Mouse (Mus musculus): Measurements from ENCODE around the gene Gstt2. TPM values are rescaled to one million over a fixed set of nuclear protein-coding genes. Genes with fewer than 3 reads are reported as not detected.

The Gstt2 gene
- polyA plus RNA-seq, 1 experiment: 1.4 TPM

DNA sequence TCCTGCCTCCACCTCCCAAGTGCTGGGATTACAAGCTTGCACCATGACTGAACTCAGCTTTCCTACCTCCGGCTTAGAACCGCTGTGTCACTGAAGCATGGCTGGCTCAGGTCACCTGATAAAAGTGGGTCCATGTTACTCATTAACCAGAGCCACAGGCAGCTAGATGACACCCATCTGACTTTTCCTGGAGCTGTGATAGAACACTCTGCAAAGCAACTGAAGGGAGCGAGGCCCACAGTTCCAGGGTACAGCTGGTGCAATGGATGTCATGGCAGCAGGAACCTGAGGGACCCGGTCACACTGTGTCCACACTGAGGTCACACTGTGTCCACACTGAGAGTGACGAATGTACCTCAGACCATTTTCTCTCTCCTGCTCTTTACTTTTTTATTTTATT lies 47.4 kb downstream of the Gstt2 start:
- TF ChIP-seq E2F4 (IDR thresholded peaks at IDR 0.05; ENCODE audit: insufficient read depth) (no peak), POLR2AphosphoS2 (IDR thresholded peaks at IDR 0.05; ENCODE audit: insufficient read length, low read depth) (no peak), MAX (IDR thresholded peaks at IDR 0.05; ENCODE audit: low read depth) (no peak), TCF12 (IDR thresholded peaks at IDR 0.05; ENCODE audit: insufficient read depth, poor library complexity, severe bottlenecking) (no peak), MYOG (IDR thresholded peaks at IDR 0.05; ENCODE audit: control insufficient read depth in 1 of 3, insufficient read depth in 1 of 3, insufficient read length in 2 of 3, low read depth in 2 of 3) (no peak), POLR2A (IDR thresholded peaks at IDR 0.05; ENCODE audit: insufficient read length, low read depth) (no peak), CEBPB (IDR thresholded peaks at IDR 0.05; ENCODE audit: insufficient read depth, poor library complexity, severe bottlenecking) (no peak), SRF (IDR thresholded peaks at IDR 0.05; ENCODE audit: control insufficient read depth, insufficient read length, low read depth) (no peak), MYOD1 (IDR thresholded peaks at IDR 0.05; ENCODE audit: control insufficient read depth in 1 of 3, insufficient read length in 2 of 3, low read depth in 2 of 3) (no peak), REST (IDR thresholded peaks at IDR 0.05; ENCODE audit: insufficient read depth, insufficient read length) (no peak), USF1 (IDR thresholded peaks at IDR 0.05; ENCODE audit: low read depth) (no peak), TCF3 (IDR thresholded peaks at IDR 0.05; ENCODE audit: insufficient read length, low read depth) (no peak)
- no peak overlapping the region for H3K4me3 ChIP-seq
- no peaks in the 10 kb centered on the region for H3K36me3 ChIP-seq (ENCODE audit: control insufficient read depth, insufficient read depth)
- no peaks in the 10 kb centered on the region for H3K79me2 ChIP-seq (ENCODE audit: control insufficient read depth, insufficient read depth)
- no peak overlapping the region for H3K4me2 ChIP-seq (ENCODE audit: low read depth)
- no peak overlapping the region for H3ac ChIP-seq (ENCODE audit: control insufficient read depth, insufficient read length)
- peaks cover 3% of the 10 kb centered on the region for H3K27me3 ChIP-seq (ENCODE audit: control insufficient read depth, insufficient read depth, insufficient read length)

DNA sequence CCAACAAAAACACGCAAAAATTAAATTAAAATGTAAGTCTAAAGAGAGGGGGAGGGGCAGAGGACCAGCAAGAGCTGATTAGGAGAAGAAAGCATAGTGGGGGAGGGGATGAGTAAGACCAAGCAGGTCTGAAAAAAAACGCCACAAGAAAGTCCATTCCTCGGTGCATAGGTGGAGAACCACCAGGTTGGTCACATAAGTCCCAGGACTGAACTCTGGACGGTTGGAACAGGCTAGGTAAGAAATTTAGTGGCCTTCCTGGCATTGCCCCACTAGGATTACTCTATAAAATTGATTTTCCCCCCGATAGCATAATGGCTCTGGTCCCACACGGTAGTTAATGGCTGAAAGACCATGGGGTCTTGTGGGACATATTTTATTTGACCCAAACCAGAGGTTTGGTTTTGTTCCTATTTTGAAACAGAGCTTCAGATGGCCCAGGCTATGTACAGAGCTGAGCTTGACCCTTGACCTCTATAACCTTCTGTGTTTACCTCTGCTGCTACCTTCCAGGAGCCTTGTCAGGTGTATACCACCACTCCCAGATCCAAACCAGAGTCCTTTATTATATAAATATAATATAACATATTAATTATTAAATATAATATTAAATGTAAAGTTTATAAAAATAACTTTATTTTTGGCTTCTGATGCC lies 48.0 kb downstream of the Gstt2 start:
- no peak overlapping the region for H3K4me2 ChIP-seq (ENCODE audit: low read depth)
- no peak overlapping the region for H3ac ChIP-seq (ENCODE audit: control insufficient read depth, insufficient read length)
- TF ChIP-seq TCF12 (IDR thresholded peaks at IDR 0.05; ENCODE audit: insufficient read depth, poor library complexity, severe bottlenecking) (no peak), POLR2A (IDR thresholded peaks at IDR 0.05; ENCODE audit: insufficient read length, low read depth) (no peak)

DNA sequence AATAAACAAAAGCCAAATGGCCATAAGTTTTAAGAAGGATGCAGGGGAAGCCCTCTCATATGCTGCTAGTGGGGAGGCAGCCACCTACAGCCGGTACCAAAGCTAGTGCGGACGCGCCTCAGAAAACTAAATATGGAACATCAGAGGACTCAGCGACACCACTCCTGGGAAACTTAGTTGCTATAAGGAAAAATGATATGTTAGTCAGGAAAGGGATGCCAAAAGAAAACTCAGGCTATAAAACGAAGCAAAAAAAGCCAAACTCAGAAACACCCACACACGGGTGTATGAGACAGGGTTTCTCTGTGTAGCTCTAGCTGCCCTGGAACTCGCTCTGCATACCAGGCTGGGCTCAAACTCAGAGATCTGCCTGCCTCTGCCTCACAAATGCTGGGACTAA lies 48.9 kb downstream of the Gstt2 start:
- H3K27me3 ChIP-seq (ENCODE audit: control insufficient read depth, insufficient read depth, insufficient read length): peaks cover 11% of the 10 kb centered on the region
- no peak overlapping the region for H3K4me3 ChIP-seq
- no peak for TF ChIP-seq SRF (IDR thresholded peaks at IDR 0.05; ENCODE audit: control insufficient read depth, insufficient read length, low read depth)
- no peak for TF ChIP-seq CEBPB (IDR thresholded peaks at IDR 0.05; ENCODE audit: insufficient read depth, poor library complexity, severe bottlenecking)
- no peak for TF ChIP-seq TCF3 (IDR thresholded peaks at IDR 0.05; ENCODE audit: insufficient read length, low read depth)
- TF ChIP-seq TCF12 (IDR thresholded peaks at IDR 0.05; ENCODE audit: insufficient read depth, poor library complexity, severe bottlenecking): no peak
- no peak for TF ChIP-seq USF1 (IDR thresholded peaks at IDR 0.05; ENCODE audit: low read depth)
- TF ChIP-seq MYOD1 (IDR thresholded peaks at IDR 0.05; ENCODE audit: control insufficient read depth in 1 of 3, insufficient read length in 2 of 3, low read depth in 2 of 3): no peak
- no peak for TF ChIP-seq MYOG (IDR thresholded peaks at IDR 0.05; ENCODE audit: control insufficient read depth in 1 of 3, insufficient read depth in 1 of 3, insufficient read length in 2 of 3, low read depth in 2 of 3)
- no peak for TF ChIP-seq POLR2A (IDR thresholded peaks at IDR 0.05; ENCODE audit: insufficient read length, low read depth)
- TF ChIP-seq MAX (IDR thresholded peaks at IDR 0.05; ENCODE audit: low read depth): no peak
- no peak for TF ChIP-seq POLR2AphosphoS2 (IDR thresholded peaks at IDR 0.05; ENCODE audit: insufficient read length, low read depth)
- H3ac ChIP-seq (ENCODE audit: control insufficient read depth, insufficient read length): no peak overlapping the region
- no peaks in the 10 kb centered on the region for H3K36me3 ChIP-seq (ENCODE audit: control insufficient read depth, insufficient read depth)
- no peaks in the 10 kb centered on the region for H3K79me2 ChIP-seq (ENCODE audit: control insufficient read depth, insufficient read depth)
- no peak overlapping the region for H3K4me2 ChIP-seq (ENCODE audit: low read depth)

More for the DNA sequence above, 48.0 kb downstream of the Gstt2 start:
- Histone ChIP-seq H3K79me2 (ENCODE audit: control insufficient read depth, insufficient read depth) (no peaks in the 10 kb centered on the region), H3K4me3 (no peak overlapping the region), H3K27me3 (ENCODE audit: control insufficient read depth, insufficient read depth, insufficient read length) (peaks cover 5% of the 10 kb centered on the region), H3K36me3 (ENCODE audit: control insufficient read depth, insufficient read depth) (no peaks in the 10 kb centered on the region)

DNA sequence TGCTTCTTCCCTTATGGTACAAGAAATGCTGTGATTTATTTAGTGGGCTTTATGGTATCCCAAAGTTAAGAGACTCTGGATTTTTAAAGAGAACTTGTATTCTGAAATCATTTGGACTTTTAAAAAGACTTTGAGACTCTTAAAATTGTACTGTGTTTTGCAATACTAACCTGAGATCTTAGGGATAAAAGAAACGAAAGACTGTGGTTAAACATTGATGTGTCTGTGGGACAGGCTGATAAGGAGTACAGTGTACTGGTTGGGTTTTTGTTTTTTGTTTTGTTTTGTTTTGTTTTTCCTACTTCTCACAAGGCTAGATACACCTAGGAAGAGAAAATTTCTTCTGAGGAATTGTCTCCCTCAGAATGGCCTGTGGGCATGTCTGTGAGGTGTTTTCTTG lies 51.8 kb downstream of the Gstt2 start:
- Histone ChIP-seq H3K79me2 (ENCODE audit: control insufficient read depth, insufficient read depth) (no peaks in the 10 kb centered on the region), H3K4me2 (ENCODE audit: low read depth) (no peak overlapping the region), H3K4me3 (no peak overlapping the region), H3K27me3 (ENCODE audit: control insufficient read depth, insufficient read depth, insufficient read length) (peaks cover 20% of the 10 kb centered on the region), H3ac (ENCODE audit: control insufficient read depth, insufficient read length) (no peak overlapping the region), H3K36me3 (ENCODE audit: control insufficient read depth, insufficient read depth) (no peaks in the 10 kb centered on the region)
- no peak for TF ChIP-seq E2F4 (IDR thresholded peaks at IDR 0.05; ENCODE audit: insufficient read depth)
- no peak for TF ChIP-seq MAX (IDR thresholded peaks at IDR 0.05; ENCODE audit: low read depth)
- no peak for TF ChIP-seq POLR2AphosphoS2 (IDR thresholded peaks at IDR 0.05; ENCODE audit: insufficient read length, low read depth)
- no peak for TF ChIP-seq TCF12 (IDR thresholded peaks at IDR 0.05; ENCODE audit: insufficient read depth, poor library complexity, severe bottlenecking)
- TF ChIP-seq USF1 (IDR thresholded peaks at IDR 0.05; ENCODE audit: low read depth): no peak
- no peak for TF ChIP-seq TCF3 (IDR thresholded peaks at IDR 0.05; ENCODE audit: insufficient read length, low read depth)
- TF ChIP-seq MYOG (IDR thresholded peaks at IDR 0.05; ENCODE audit: control insufficient read depth in 1 of 3, insufficient read depth in 1 of 3, insufficient read length in 2 of 3, low read depth in 2 of 3): no peak
- no peak for TF ChIP-seq MYOD1 (IDR thresholded peaks at IDR 0.05; ENCODE audit: control insufficient read depth in 1 of 3, insufficient read length in 2 of 3, low read depth in 2 of 3)
- TF ChIP-seq POLR2A (IDR thresholded peaks at IDR 0.05; ENCODE audit: insufficient read length, low read depth): no peak
- TF ChIP-seq CEBPB (IDR thresholded peaks at IDR 0.05; ENCODE audit: insufficient read depth, poor library complexity, severe bottlenecking): no peak
- no peak for TF ChIP-seq REST (IDR thresholded peaks at IDR 0.05; ENCODE audit: insufficient read depth, insufficient read length)
- no peak for TF ChIP-seq SRF (IDR thresholded peaks at IDR 0.05; ENCODE audit: control insufficient read depth, insufficient read length, low read depth)

Other genes with a start within 250 kb of the Gstt2 start
- 0.22 TPM for gene Ggt5, start 248.1 kb downstream of the Gstt2 start, polyA plus RNA-seq (2012; fragmentation: generic; extraction: Trizol)
- 0.12 TPM for gene Susd2, start 193.4 kb downstream of the Gstt2 start, polyA plus RNA-seq (2012; fragmentation: generic; extraction: Trizol)
- gene Cabin1, start 73.1 kb downstream of the Gstt2 start, polyA plus RNA-seq (2012; fragmentation: generic; extraction: Trizol): 24.0 TPM
- gene Ddt, start 64.0 kb downstream of the Gstt2 start, polyA plus RNA-seq (2012; fragmentation: generic; extraction: Trizol): 64.2 TPM
- gene Gm20441, start 56.5 kb downstream of the Gstt2 start, polyA plus RNA-seq (2012; fragmentation: generic; extraction: Trizol): not detected
- gene Gstt3, start 56.0 kb downstream of the Gstt2 start, polyA plus RNA-seq (2012; fragmentation: generic; extraction: Trizol): 0.13 TPM
- gene Gstt1, start 38.8 kb downstream of the Gstt2 start, polyA plus RNA-seq (2012; fragmentation: generic; extraction: Trizol): 1.3 TPM
- gene Gstt4, start 14.9 kb downstream of the Gstt2 start, polyA plus RNA-seq (2012; fragmentation: generic; extraction: Trizol): not detected
- 3,517 TPM for gene Mif, start 22.8 kb upstream of the Gstt2 start, polyA plus RNA-seq (2012; fragmentation: generic; extraction: Trizol)
- 0.58 TPM for gene Derl3, start 56.0 kb upstream of the Gstt2 start, polyA plus RNA-seq (2012; fragmentation: generic; extraction: Trizol)
- gene Smarcb1, start 84.2 kb upstream of the Gstt2 start, polyA plus RNA-seq (2012; fragmentation: generic; extraction: Trizol): 142 TPM
- gene Chchd10, start 95.7 kb upstream of the Gstt2 start, polyA plus RNA-seq (2012; fragmentation: generic; extraction: Trizol): 441 TPM
- 121 TPM for gene Mmp11, start 99.1 kb upstream of the Gstt2 start, polyA plus RNA-seq (2012; fragmentation: generic; extraction: Trizol)
- gene Gm867, start 103.2 kb upstream of the Gstt2 start, polyA plus RNA-seq (2012; fragmentation: generic; extraction: Trizol): 3.2 TPM
- gene Vpreb3, start 105.6 kb upstream of the Gstt2 start, polyA plus RNA-seq (2012; fragmentation: generic; extraction: Trizol): 0.48 TPM
- 0.01 TPM for gene Gm5134, start 117.1 kb upstream of the Gstt2 start, polyA plus RNA-seq (2012; fragmentation: generic; extraction: Trizol)
- gene Zfp280b, start 195.2 kb upstream of the Gstt2 start, polyA plus RNA-seq (2012; fragmentation: generic; extraction: Trizol): 5.7 TPM